Mouse (Mus musculus): ENCODE results near the gene Gabbr2. TPM values are rescaled to one million over a fixed set of nuclear protein-coding genes. Genes with fewer than 3 reads are reported as not detected.

Gabbr2 gene
- polyA plus RNA-seq, 1 experiment: not detected

- no peak overlapping the region for H3K9ac ChIP-seq (ENCODE audit: low read depth, poor library complexity, severe bottlenecking)
- H3K9me3 ChIP-seq (replicated peaks; ENCODE audit: control insufficient read depth, insufficient read depth, low read length, poor library complexity, severe bottlenecking): no peaks in the 10 kb centered on the region
- H3K27ac ChIP-seq (ENCODE audit: insufficient read depth, low read length): no peak overlapping the region
- no peak for TF ChIP-seq POLR2A (IDR thresholded peaks at IDR 0.05; ENCODE audit: insufficient read depth, low read length)
- peaks cover 24% of the 10 kb centered on the region for H3K4me1 ChIP-seq (ENCODE audit: control insufficient read depth, insufficient read depth, low read length)
- H3K36me3 ChIP-seq (ENCODE audit: control insufficient read depth, insufficient read depth, low read length, poor library complexity, severe bottlenecking): no peaks in the 10 kb centered on the region
- no peaks in the 10 kb centered on the region for H3K27me3 ChIP-seq (ENCODE audit: control insufficient read depth, insufficient read depth, low read length, poor library complexity, severe bottlenecking)
- H3K4me3 ChIP-seq (ENCODE audit: low read depth, low read length): no peak overlapping the region
These were observed 359.2 kb downstream of the Gabbr2 start for GRCm38 (mm10) chr4:46632465-46632864.

DNA sequence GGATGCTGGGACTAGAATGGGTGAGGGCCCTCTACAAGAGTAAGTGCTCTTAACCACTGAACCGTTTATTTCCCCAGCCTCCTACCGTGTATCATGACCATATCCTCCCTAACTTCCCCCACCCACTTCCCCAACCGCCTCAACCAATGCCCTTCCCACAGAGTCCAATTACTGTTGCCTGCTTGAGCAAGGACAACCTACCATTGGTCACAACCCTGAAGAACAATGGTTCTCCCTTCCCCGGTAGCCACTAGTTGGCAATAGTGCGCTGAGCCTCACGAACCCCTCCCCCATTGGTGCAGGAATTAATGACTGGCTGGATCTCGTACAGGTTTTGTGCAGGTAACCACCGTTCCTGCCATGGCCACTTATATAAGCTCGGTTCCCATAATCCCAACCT is 361.3 kb downstream of the Gabbr2 start:
- TF ChIP-seq EP300 (IDR thresholded peaks at IDR 0.05; ENCODE audit: insufficient read depth, low read depth, low read length): peak; percentile 74
- TF ChIP-seq POLR2A (IDR thresholded peaks at IDR 0.05; ENCODE audit: insufficient read depth, low read length): no peak
- peak; percentile 75 for TF ChIP-seq CTCF (IDR thresholded peaks at IDR 0.05; ENCODE audit: low read depth, low read length)

GRCm38 (mm10) chr4:46628873-46629272 is 362.8 kb downstream of the Gabbr2 start:
- Histone ChIP-seq H3K9ac (ENCODE audit: low read depth, poor library complexity, severe bottlenecking) (peak overlapping the region; percentile 14), H3K27ac (ENCODE audit: insufficient read depth, low read length) (peak overlapping the region; percentile 45; the same call in 1 of the 2 replicates), H3K27me3 (ENCODE audit: control insufficient read depth, insufficient read depth, low read length, poor library complexity, severe bottlenecking) (no peaks in the 10 kb centered on the region), H3K4me1 (ENCODE audit: control insufficient read depth, insufficient read depth, low read length) (peaks cover 12% of the 10 kb centered on the region), H3K4me3 (ENCODE audit: low read depth, low read length) (no peak overlapping the region), H3K9me3 (replicated peaks; ENCODE audit: control insufficient read depth, insufficient read depth, low read length, poor library complexity, severe bottlenecking) (no peaks in the 10 kb centered on the region), H3K36me3 (ENCODE audit: control insufficient read depth, insufficient read depth, low read length, poor library complexity, severe bottlenecking) (no peaks in the 10 kb centered on the region)
- peak; percentile 65 for TF ChIP-seq EP300 (IDR thresholded peaks at IDR 0.05; ENCODE audit: insufficient read depth, low read depth, low read length)
- peak; percentile 71 for TF ChIP-seq POLR2A (IDR thresholded peaks at IDR 0.05; ENCODE audit: insufficient read depth, low read length)
- no peak for TF ChIP-seq CTCF (IDR thresholded peaks at IDR 0.05; ENCODE audit: low read depth, low read length)

More for the DNA sequence above, 361.3 kb downstream of the Gabbr2 start:
- no peaks in the 10 kb centered on the region for H3K27me3 ChIP-seq (ENCODE audit: control insufficient read depth, insufficient read depth, low read length, poor library complexity, severe bottlenecking)
- no peaks in the 10 kb centered on the region for H3K36me3 ChIP-seq (ENCODE audit: control insufficient read depth, insufficient read depth, low read length, poor library complexity, severe bottlenecking)
- peak overlapping the region; percentile 14 for H3K9ac ChIP-seq (ENCODE audit: low read depth, poor library complexity, severe bottlenecking)
- peak overlapping the region; percentile 27 for H3K4me3 ChIP-seq (ENCODE audit: low read depth, low read length)
- H3K9me3 ChIP-seq (replicated peaks; ENCODE audit: control insufficient read depth, insufficient read depth, low read length, poor library complexity, severe bottlenecking): no peaks in the 10 kb centered on the region
- H3K27ac ChIP-seq (ENCODE audit: insufficient read depth, low read length): peak overlapping the region; percentile 45
- H3K4me1 ChIP-seq (ENCODE audit: control insufficient read depth, insufficient read depth, low read length): peaks cover 19% of the 10 kb centered on the region

- H3K27me3 ChIP-seq (ENCODE audit: control insufficient read depth, insufficient read depth, low read length, poor library complexity, severe bottlenecking): no peaks in the 10 kb centered on the region
- H3K9ac ChIP-seq (ENCODE audit: low read depth, poor library complexity, severe bottlenecking): no peak overlapping the region
- H3K27ac ChIP-seq (ENCODE audit: insufficient read depth, low read length): peak overlapping the region; percentile 13; the same call in 1 of the 2 replicates
- no peak overlapping the region for H3K4me3 ChIP-seq (ENCODE audit: low read depth, low read length)
- TF ChIP-seq EP300 (IDR thresholded peaks at IDR 0.05; ENCODE audit: insufficient read depth, low read depth, low read length) (no peak), CTCF (IDR thresholded peaks at IDR 0.05; ENCODE audit: low read depth, low read length) (no peak), POLR2A (IDR thresholded peaks at IDR 0.05; ENCODE audit: insufficient read depth, low read length) (no peak)
- peaks cover 11% of the 10 kb centered on the region for H3K4me1 ChIP-seq (ENCODE audit: control insufficient read depth, insufficient read depth, low read length)
- H3K9me3 ChIP-seq (replicated peaks; ENCODE audit: control insufficient read depth, insufficient read depth, low read length, poor library complexity, severe bottlenecking): no peaks in the 10 kb centered on the region
- no peaks in the 10 kb centered on the region for H3K36me3 ChIP-seq (ENCODE audit: control insufficient read depth, insufficient read depth, low read length, poor library complexity, severe bottlenecking)
These were observed 363.6 kb downstream of the Gabbr2 start for GRCm38 (mm10) chr4:46628081-46628480.

- no peaks in the 10 kb centered on the region for H3K36me3 ChIP-seq (ENCODE audit: control insufficient read depth, insufficient read depth, low read length, poor library complexity, severe bottlenecking)
- no peaks in the 10 kb centered on the region for H3K27me3 ChIP-seq (ENCODE audit: control insufficient read depth, insufficient read depth, low read length, poor library complexity, severe bottlenecking)
- no peak overlapping the region for H3K9ac ChIP-seq (ENCODE audit: low read depth, poor library complexity, severe bottlenecking)
- H3K27ac ChIP-seq (ENCODE audit: insufficient read depth, low read length): no peak overlapping the region
- no peak overlapping the region for H3K4me3 ChIP-seq (ENCODE audit: low read depth, low read length)
- H3K9me3 ChIP-seq (replicated peaks; ENCODE audit: control insufficient read depth, insufficient read depth, low read length, poor library complexity, severe bottlenecking): no peaks in the 10 kb centered on the region
- peaks cover 14% of the 10 kb centered on the region for H3K4me1 ChIP-seq (ENCODE audit: control insufficient read depth, insufficient read depth, low read length)
- TF ChIP-seq POLR2A (IDR thresholded peaks at IDR 0.05; ENCODE audit: insufficient read depth, low read length) (no peak), EP300 (IDR thresholded peaks at IDR 0.05; ENCODE audit: insufficient read depth, low read depth, low read length) (no peak), CTCF (IDR thresholded peaks at IDR 0.05; ENCODE audit: low read depth, low read length) (no peak)
These were observed 366.6 kb downstream of the Gabbr2 start for GRCm38 (mm10) chr4:46625101-46625500.

DNA sequence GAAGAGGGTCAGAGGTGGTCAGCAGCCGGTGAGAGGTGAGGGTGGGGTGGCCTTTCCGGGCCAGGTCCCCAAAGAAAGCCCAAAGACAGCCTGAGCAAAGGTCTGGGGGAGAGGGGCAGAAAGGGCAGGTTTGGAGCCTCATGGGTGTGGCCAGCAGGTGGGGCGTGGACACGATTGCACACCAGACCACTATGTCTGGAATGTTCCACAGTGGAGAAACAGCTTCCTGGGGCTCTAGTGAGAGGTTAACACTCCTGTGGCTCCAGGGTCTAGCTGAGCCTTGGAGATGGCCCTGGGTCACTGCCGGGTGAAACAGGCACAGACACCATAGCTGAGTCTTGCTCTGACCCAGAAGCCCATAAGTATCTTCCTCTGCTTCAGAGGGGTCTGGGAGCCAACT is 368.7 kb downstream of the Gabbr2 start:
- TF ChIP-seq CTCF (IDR thresholded peaks at IDR 0.05; ENCODE audit: low read depth, low read length) (no peak), EP300 (IDR thresholded peaks at IDR 0.05; ENCODE audit: insufficient read depth, low read depth, low read length) (no peak), POLR2A (IDR thresholded peaks at IDR 0.05; ENCODE audit: insufficient read depth, low read length) (no peak)
- Histone ChIP-seq H3K9me3 (replicated peaks; ENCODE audit: control insufficient read depth, insufficient read depth, low read length, poor library complexity, severe bottlenecking) (no peaks in the 10 kb centered on the region), H3K4me3 (ENCODE audit: low read depth, low read length) (no peak overlapping the region), H3K4me1 (ENCODE audit: control insufficient read depth, insufficient read depth, low read length) (peaks cover 12% of the 10 kb centered on the region), H3K27me3 (ENCODE audit: control insufficient read depth, insufficient read depth, low read length, poor library complexity, severe bottlenecking) (no peaks in the 10 kb centered on the region), H3K36me3 (ENCODE audit: control insufficient read depth, insufficient read depth, low read length, poor library complexity, severe bottlenecking) (no peaks in the 10 kb centered on the region), H3K27ac (ENCODE audit: insufficient read depth, low read length) (no peak overlapping the region), H3K9ac (ENCODE audit: low read depth, poor library complexity, severe bottlenecking) (no peak overlapping the region)

All from ES-Bruce4 (cell line).